12 mouse cellular contexts compared by ENCODE assay signal in genomic region chr16:24056123-24056884, GRCm38 (mm10).
DNase-seq lines count a peak whose midpoint lies in the region; ATAC-seq and TF ChIP-seq lines count a peak whose summit lies in the region.
"Had no signal": no experiment of that assay in that cellular context is flagged by ENCODE, and none has a peak within 500 bp of the region (broad histone marks: within the 10 kb centered on the region; RNA-seq: fewer than 3 reads in every experiment).

No protein-coding gene starts in this region.

- peaks cover 9% of the 10 kb centered on the region; the same call in 1 of the 2 replicates for H3K4me1 ChIP-seq in kidney, postnatal 0 days (replicated peaks; ENCODE audit: insufficient read depth, low read length)
- H3K4me1 ChIP-seq in embryonic facial prominence, embryonic 12.5 days, result peaks cover 13% of the 10 kb centered on the region; the same call in 1 of the 2 replicates
- H3K4me1 ChIP-seq in limb, embryonic 15.5 days, result peaks cover 10% of the 10 kb centered on the region
- peaks cover 18% of the 10 kb centered on the region for H3K4me1 ChIP-seq in forebrain, embryonic 10.5 days
- H3K4me1 ChIP-seq: hindbrain, embryonic 15.5 days; neural tube, embryonic 15.5 days had no signal

- no peak overlapping the region for H3K4me2 ChIP-seq in kidney, postnatal 0 days (ENCODE audit: low read length)
- H3K4me2 ChIP-seq in embryonic facial prominence, embryonic 12.5 days (replicated peaks), result no peak overlapping the region
- H3K4me2 ChIP-seq in limb, embryonic 15.5 days, result no peak overlapping the region
- H3K4me2 ChIP-seq: hindbrain, embryonic 15.5 days; neural tube, embryonic 15.5 days had no signal

- no peak for TF ChIP-seq CTCF in kidney, postnatal 0 days (IDR thresholded peaks at IDR 0.05; ENCODE audit: low read depth)

- no peak overlapping the region for H3K9ac ChIP-seq in kidney, postnatal 0 days (ENCODE audit: low read depth, low read length)
- no peak overlapping the region for H3K9ac ChIP-seq in embryonic facial prominence, embryonic 12.5 days
- no peak overlapping the region for H3K9ac ChIP-seq in limb, embryonic 15.5 days
- H3K9ac ChIP-seq: hindbrain, embryonic 15.5 days; neural tube, embryonic 15.5 days had no signal

- no peaks in the 10 kb centered on the region for H3K27me3 ChIP-seq in kidney, postnatal 0 days (ENCODE audit: insufficient read depth, low read length)
- H3K27me3 ChIP-seq in embryonic facial prominence, embryonic 12.5 days, result no peaks in the 10 kb centered on the region
- H3K27me3 ChIP-seq in limb, embryonic 15.5 days, result no peaks in the 10 kb centered on the region
- no peaks in the 10 kb centered on the region for H3K27me3 ChIP-seq in forebrain, embryonic 10.5 days (ENCODE audit: poor library complexity, severe bottlenecking)
- H3K27me3 ChIP-seq: hindbrain, embryonic 15.5 days; neural tube, embryonic 15.5 days had no signal

- 0 out of 2 replicates have a peak overlapping the region, but pooled peaks have one; percentile 3 for H3K27ac ChIP-seq in kidney, postnatal 0 days
- peak overlapping the region; percentile 17; the same call in 1 of the 2 replicates for H3K27ac ChIP-seq in embryonic facial prominence, embryonic 12.5 days
- H3K27ac ChIP-seq in limb, embryonic 15.5 days, result peak overlapping the region; percentile 78
- no peak overlapping the region for H3K27ac ChIP-seq in forebrain, embryonic 10.5 days
- H3K27ac ChIP-seq: heart, adult 2 months; hindbrain, embryonic 15.5 days; neural tube, embryonic 15.5 days had no signal

- peak; percentile 28 for DNase-seq in kidney, postnatal 0 days (ENCODE audit: low spot score)
- no peak for DNase-seq in kidney, postnatal 36 days
- peak; percentile 16 for DNase-seq in Muller cell, postnatal 12 days (ENCODE audit: inconsistent ontology term)
- DNase-seq in thymus, postnatal 14 days, result no peak
- no peak for DNase-seq in forebrain, embryonic 10.5 days (ENCODE audit: extremely low spot score, low spot score)
- DNase-seq: heart, adult 2 months; heart, postnatal 10 days; right cerebral cortex, adult 18-20 months had no signal

- ATAC-seq in kidney, postnatal 0 days (replicated peaks; ENCODE audit: low FRiP score, low read depth), result no peak
- no peak for ATAC-seq in embryonic facial prominence, embryonic 12.5 days (ENCODE audit: insufficient number of reproducible peaks, insufficient read depth, low FRiP score, low TSS enrichment)
- peak; percentile 23 for ATAC-seq in limb, embryonic 15.5 days (ENCODE audit: insufficient number of reproducible peaks, low FRiP score, low TSS enrichment, low read depth)

- no peaks in the 10 kb centered on the region for H3K9me3 ChIP-seq in kidney, postnatal 0 days (replicated peaks; ENCODE audit: low read length)
- no peaks in the 10 kb centered on the region for H3K9me3 ChIP-seq in embryonic facial prominence, embryonic 12.5 days
- no peaks in the 10 kb centered on the region for H3K9me3 ChIP-seq in limb, embryonic 15.5 days
- no peaks in the 10 kb centered on the region for H3K9me3 ChIP-seq in forebrain, embryonic 10.5 days
- H3K9me3 ChIP-seq: hindbrain, embryonic 15.5 days; neural tube, embryonic 15.5 days had no signal

- 26% methylated on average over 12 of the region's 12 CpGs for WGBS in kidney, postnatal 0 days
- WGBS in embryonic facial prominence, embryonic 12.5 days, result 64% methylated on average over 12 of the region's 12 CpGs
- WGBS in limb, embryonic 15.5 days, result 29% methylated on average over 12 of the region's 12 CpGs
- WGBS in forebrain, embryonic 10.5 days, result 70% methylated on average over 12 of the region's 12 CpGs

- no peaks in the 10 kb centered on the region for H3K36me3 ChIP-seq in kidney, postnatal 0 days (ENCODE audit: insufficient read depth, low read length)
- H3K36me3 ChIP-seq in embryonic facial prominence, embryonic 12.5 days, result no peaks in the 10 kb centered on the region
- H3K36me3 ChIP-seq in limb, embryonic 15.5 days, result no peaks in the 10 kb centered on the region
- no peaks in the 10 kb centered on the region for H3K36me3 ChIP-seq in forebrain, embryonic 10.5 days (replicated peaks)
- H3K36me3 ChIP-seq: hindbrain, embryonic 15.5 days; neural tube, embryonic 15.5 days had no signal

- no peak overlapping the region for H3K4me3 ChIP-seq in kidney, postnatal 0 days (replicated peaks; ENCODE audit: low read depth, low read length)
- H3K4me3 ChIP-seq in embryonic facial prominence, embryonic 12.5 days, result no peak overlapping the region
- no peak overlapping the region for H3K4me3 ChIP-seq in limb, embryonic 15.5 days
- no peak overlapping the region for H3K4me3 ChIP-seq in forebrain, embryonic 10.5 days
- H3K4me3 ChIP-seq: heart, adult 2 months; hindbrain, embryonic 15.5 days; neural tube, embryonic 15.5 days had no signal

Comparison
In these comparisons a context has a peak if more than half of its experiments do, and no peak if none do; other contexts are left out.
1. DNase-seq: peak in kidney, postnatal 0 days (single experiment) and Muller cell, postnatal 12 days (single experiment); none in kidney, postnatal 36 days (0 of 2), thymus, postnatal 14 days (single experiment) and forebrain, embryonic 10.5 days (single experiment).